Mouse (Mus musculus): ENCODE results near the gene Cdk6. TPM values are rescaled to one million over a fixed set of nuclear protein-coding genes. Genes with fewer than 3 reads are reported as not detected.

The Cdk6 gene
- polyA plus RNA-seq, 1 experiment = 8.9 TPM

- H3K36me3 ChIP-seq (ENCODE audit: control insufficient read depth, insufficient read depth) = peaks cover 4% of the 10 kb centered on the region
- H3K4me3 ChIP-seq = no peak overlapping the region
- H3K79me2 ChIP-seq (ENCODE audit: control insufficient read depth, insufficient read depth) = no peaks in the 10 kb centered on the region
- H3ac ChIP-seq (ENCODE audit: control insufficient read depth, insufficient read length) = no peak overlapping the region
- H3K4me2 ChIP-seq (ENCODE audit: low read depth) = no peak overlapping the region
- no peaks in the 10 kb centered on the region for H3K27me3 ChIP-seq (ENCODE audit: control insufficient read depth, insufficient read depth, insufficient read length)
- TF ChIP-seq MYOD1 (IDR thresholded peaks at IDR 0.05; ENCODE audit: control insufficient read depth in 1 of 3, insufficient read length in 2 of 3, low read depth in 2 of 3) (no peak), TCF3 (IDR thresholded peaks at IDR 0.05; ENCODE audit: insufficient read length, low read depth) (no peak), SRF (IDR thresholded peaks at IDR 0.05; ENCODE audit: control insufficient read depth, insufficient read length, low read depth) (no peak), USF1 (IDR thresholded peaks at IDR 0.05; ENCODE audit: low read depth) (no peak), E2F4 (IDR thresholded peaks at IDR 0.05; ENCODE audit: insufficient read depth) (no peak), TCF12 (IDR thresholded peaks at IDR 0.05; ENCODE audit: insufficient read depth, poor library complexity, severe bottlenecking) (no peak), MAX (IDR thresholded peaks at IDR 0.05; ENCODE audit: low read depth) (no peak), MYOG (IDR thresholded peaks at IDR 0.05; ENCODE audit: control insufficient read depth in 1 of 3, insufficient read depth in 1 of 3, insufficient read length in 2 of 3, low read depth in 2 of 3) (no peak), POLR2AphosphoS2 (IDR thresholded peaks at IDR 0.05; ENCODE audit: insufficient read length, low read depth) (no peak), REST (IDR thresholded peaks at IDR 0.05; ENCODE audit: insufficient read depth, insufficient read length) (no peak), CEBPB (IDR thresholded peaks at IDR 0.05; ENCODE audit: insufficient read depth, poor library complexity, severe bottlenecking) (no peak), POLR2A (IDR thresholded peaks at IDR 0.05; ENCODE audit: insufficient read length, low read depth) (no peak)
Measured at GRCm38 (mm10) chr5:3509503-3509902, 168.2 kb downstream of the Cdk6 start.

- Histone ChIP-seq H3K27me3 (ENCODE audit: control insufficient read depth, insufficient read depth, insufficient read length) (no peaks in the 10 kb centered on the region), H3ac (ENCODE audit: control insufficient read depth, insufficient read length) (no peak overlapping the region), H3K4me3 (no peak overlapping the region), H3K36me3 (ENCODE audit: control insufficient read depth, insufficient read depth) (peaks cover 4% of the 10 kb centered on the region), H3K4me2 (ENCODE audit: low read depth) (no peak overlapping the region), H3K79me2 (ENCODE audit: control insufficient read depth, insufficient read depth) (no peaks in the 10 kb centered on the region)
- TF ChIP-seq MYOD1 (IDR thresholded peaks at IDR 0.05; ENCODE audit: control insufficient read depth in 1 of 3, insufficient read length in 2 of 3, low read depth in 2 of 3) (no peak), USF1 (IDR thresholded peaks at IDR 0.05; ENCODE audit: low read depth) (no peak), E2F4 (IDR thresholded peaks at IDR 0.05; ENCODE audit: insufficient read depth) (no peak), MAX (IDR thresholded peaks at IDR 0.05; ENCODE audit: low read depth) (no peak), POLR2A (IDR thresholded peaks at IDR 0.05; ENCODE audit: insufficient read length, low read depth) (no peak), POLR2AphosphoS2 (IDR thresholded peaks at IDR 0.05; ENCODE audit: insufficient read length, low read depth) (no peak), CEBPB (IDR thresholded peaks at IDR 0.05; ENCODE audit: insufficient read depth, poor library complexity, severe bottlenecking) (no peak), REST (IDR thresholded peaks at IDR 0.05; ENCODE audit: insufficient read depth, insufficient read length) (no peak), TCF12 (IDR thresholded peaks at IDR 0.05; ENCODE audit: insufficient read depth, poor library complexity, severe bottlenecking) (no peak), SRF (IDR thresholded peaks at IDR 0.05; ENCODE audit: control insufficient read depth, insufficient read length, low read depth) (no peak), MYOG (IDR thresholded peaks at IDR 0.05; ENCODE audit: control insufficient read depth in 1 of 3, insufficient read depth in 1 of 3, insufficient read length in 2 of 3, low read depth in 2 of 3) (no peak), TCF3 (IDR thresholded peaks at IDR 0.05; ENCODE audit: insufficient read length, low read depth) (no peak)
Measured at GRCm38 (mm10) chr5:3511097-3511795, 170.0 kb downstream of the Cdk6 start.

- Histone ChIP-seq H3K4me3 (no peak overlapping the region), H3K4me2 (ENCODE audit: low read depth) (no peak overlapping the region), H3ac (ENCODE audit: control insufficient read depth, insufficient read length) (no peak overlapping the region), H3K27me3 (ENCODE audit: control insufficient read depth, insufficient read depth, insufficient read length) (no peaks in the 10 kb centered on the region), H3K36me3 (ENCODE audit: control insufficient read depth, insufficient read depth) (peaks cover 4% of the 10 kb centered on the region), H3K79me2 (ENCODE audit: control insufficient read depth, insufficient read depth) (no peaks in the 10 kb centered on the region)
- TF ChIP-seq TCF3 (IDR thresholded peaks at IDR 0.05; ENCODE audit: insufficient read length, low read depth) = no peak
- TF ChIP-seq E2F4 (IDR thresholded peaks at IDR 0.05; ENCODE audit: insufficient read depth) = no peak
- TF ChIP-seq REST (IDR thresholded peaks at IDR 0.05; ENCODE audit: insufficient read depth, insufficient read length) = no peak
- TF ChIP-seq CEBPB (IDR thresholded peaks at IDR 0.05; ENCODE audit: insufficient read depth, poor library complexity, severe bottlenecking) = no peak
- no peak for TF ChIP-seq POLR2A (IDR thresholded peaks at IDR 0.05; ENCODE audit: insufficient read length, low read depth)
- TF ChIP-seq MAX (IDR thresholded peaks at IDR 0.05; ENCODE audit: low read depth) = no peak
- TF ChIP-seq USF1 (IDR thresholded peaks at IDR 0.05; ENCODE audit: low read depth) = no peak
- no peak for TF ChIP-seq TCF12 (IDR thresholded peaks at IDR 0.05; ENCODE audit: insufficient read depth, poor library complexity, severe bottlenecking)
- no peak for TF ChIP-seq MYOG (IDR thresholded peaks at IDR 0.05; ENCODE audit: control insufficient read depth in 1 of 3, insufficient read depth in 1 of 3, insufficient read length in 2 of 3, low read depth in 2 of 3)
- TF ChIP-seq POLR2AphosphoS2 (IDR thresholded peaks at IDR 0.05; ENCODE audit: insufficient read length, low read depth) = no peak
- no peak for TF ChIP-seq MYOD1 (IDR thresholded peaks at IDR 0.05; ENCODE audit: control insufficient read depth in 1 of 3, insufficient read length in 2 of 3, low read depth in 2 of 3)
- TF ChIP-seq SRF (IDR thresholded peaks at IDR 0.05; ENCODE audit: control insufficient read depth, insufficient read length, low read depth) = no peak
Measured at GRCm38 (mm10) chr5:3512584-3512983, 171.3 kb downstream of the Cdk6 start.

GRCm38 (mm10) chr5:3514901-3515311, 173.6 kb downstream of the Cdk6 start:
- H3ac ChIP-seq (ENCODE audit: control insufficient read depth, insufficient read length) = no peak overlapping the region
- no peak overlapping the region for H3K4me2 ChIP-seq (ENCODE audit: low read depth)
- H3K79me2 ChIP-seq (ENCODE audit: control insufficient read depth, insufficient read depth) = no peaks in the 10 kb centered on the region
- H3K36me3 ChIP-seq (ENCODE audit: control insufficient read depth, insufficient read depth) = peaks cover 9% of the 10 kb centered on the region
- TF ChIP-seq MYOD1 (IDR thresholded peaks at IDR 0.05; ENCODE audit: control insufficient read depth in 1 of 3, insufficient read length in 2 of 3, low read depth in 2 of 3) = no peak
- H3K4me3 ChIP-seq = no peak overlapping the region
- H3K27me3 ChIP-seq (ENCODE audit: control insufficient read depth, insufficient read depth, insufficient read length) = no peaks in the 10 kb centered on the region

Measured in myocyte (in vitro differentiated cells).